Mouse (Mus musculus): ENCODE measurements at regions not wholly inside any gene's neighbourhood (a gene's known extent, or its start where the extent isn't known, plus 50 kb on each side); places are given as distances from the start of the nearest gene placed in this dataset.

GRCm38 (mm10) chr17:75772861-75773260 is 221.1 kb upstream of the Fam98a start:
- no peak for TF ChIP-seq CTCF (IDR thresholded peaks at IDR 0.05; ENCODE audit: low read depth)
- TF ChIP-seq EP300 (IDR thresholded peaks at IDR 0.05; ENCODE audit: low read depth): no peak
